Mouse (Mus musculus): ENCODE results near the gene Ptpn3. TPM values are rescaled to one million over a fixed set of nuclear protein-coding genes. Genes with fewer than 3 reads are reported as not detected.

Ptpn3 gene
- polyA plus RNA-seq, 1 experiment from 2014 or later = 8.1 TPM

DNA sequence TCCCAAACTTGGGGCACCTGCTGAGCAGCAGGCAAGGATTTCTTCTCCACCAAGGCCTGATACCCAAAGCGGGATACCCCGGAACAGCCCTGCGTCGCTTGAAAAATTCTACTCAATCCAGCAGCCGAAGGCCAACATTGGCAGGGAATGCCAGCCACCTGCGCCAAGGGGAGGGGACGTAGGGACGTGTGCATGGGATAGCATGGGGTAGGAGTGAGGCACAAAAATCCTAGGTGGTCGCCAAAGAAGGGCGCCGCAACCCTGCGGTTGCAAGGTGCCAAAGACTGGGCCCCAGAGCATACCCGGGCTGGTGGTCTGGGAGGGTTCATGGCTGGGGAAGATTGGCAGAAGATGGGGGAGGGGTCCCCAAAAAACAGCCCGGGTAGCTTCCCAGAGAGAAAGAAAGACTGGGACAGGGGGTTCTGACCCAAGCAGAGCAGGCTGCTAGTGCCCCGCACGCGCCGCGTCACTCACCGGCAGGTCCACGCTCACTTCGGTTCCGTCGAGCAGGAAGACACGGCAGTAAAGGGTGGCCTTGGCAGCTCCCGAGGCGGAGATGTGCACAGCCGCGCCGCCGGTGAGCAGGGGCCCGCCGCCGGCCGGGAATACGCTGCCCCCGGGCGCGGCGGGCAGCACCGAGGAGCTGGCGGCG is 159.1 kb downstream of the Ptpn3 start:
- peak overlapping the region; percentile 47 for H3K4me3 ChIP-seq (ENCODE audit: low read depth, low read length)
- H3K27me3 ChIP-seq (ENCODE audit: control insufficient read depth, insufficient read depth, low read length) = peaks cover 8% of the 10 kb centered on the region; the same call in 1 of the 2 replicates
- H3K9me3 ChIP-seq (ENCODE audit: control insufficient read depth, low read depth, low read length) = no peaks in the 10 kb centered on the region
- 2% methylated on average over 40 of the region's 43 CpGs for WGBS
- peaks cover 14% of the 10 kb centered on the region for H3K4me1 ChIP-seq (ENCODE audit: control insufficient read depth, insufficient read depth, low read length)
- H3K4me2 ChIP-seq (replicated peaks; ENCODE audit: low read depth, low read length) = peak overlapping the region; percentile 89
- H3K36me3 ChIP-seq (ENCODE audit: control insufficient read depth, insufficient read depth, low read length) = no peaks in the 10 kb centered on the region
- no peak overlapping the region for H3K27ac ChIP-seq (ENCODE audit: low read length)
- ATAC-seq (ENCODE audit: insufficient number of reproducible peaks, insufficient read depth, low FRiP score, low read depth) = peak; percentile 3; the same call in 1 of the 2 replicates
- peak overlapping the region; percentile 53; the same call in 1 of the 2 replicates for H3K9ac ChIP-seq (replicated peaks; ENCODE audit: low read depth, low read length)

DNA sequence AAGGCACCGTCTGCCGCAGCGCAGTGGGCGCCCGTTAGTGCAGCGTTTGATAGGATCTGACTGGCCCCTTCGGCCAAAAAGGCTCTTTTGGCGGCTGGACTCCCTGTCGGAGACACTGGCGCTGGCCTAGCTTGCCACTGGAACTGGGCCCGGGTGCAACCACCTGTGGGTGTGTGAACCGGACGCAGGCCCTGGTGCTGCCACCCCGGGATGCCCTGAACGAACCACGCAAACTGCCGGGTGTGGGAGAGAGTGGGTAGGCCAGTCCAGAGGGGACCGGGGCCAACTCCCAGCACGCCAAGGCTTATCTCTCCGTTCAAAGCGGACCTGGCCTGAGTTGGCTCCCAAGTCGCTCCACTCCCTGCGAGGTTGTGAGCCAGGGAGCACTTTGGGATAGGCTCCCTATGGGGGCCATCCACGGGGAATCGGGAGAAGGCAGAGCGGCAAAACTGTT is 159.7 kb downstream of the Ptpn3 start:
- no peaks in the 10 kb centered on the region for H3K9me3 ChIP-seq (ENCODE audit: control insufficient read depth, low read depth, low read length)
- 10% methylated on average over 26 of the region's 26 CpGs for WGBS
- H3K4me1 ChIP-seq (ENCODE audit: control insufficient read depth, insufficient read depth, low read length) = peaks cover 14% of the 10 kb centered on the region
- H3K9ac ChIP-seq (replicated peaks; ENCODE audit: low read depth, low read length) = peak overlapping the region; percentile 53; the same call in 1 of the 2 replicates
- ATAC-seq (ENCODE audit: insufficient number of reproducible peaks, insufficient read depth, low FRiP score, low read depth) = no peak
- peak overlapping the region; percentile 47 for H3K4me3 ChIP-seq (ENCODE audit: low read depth, low read length)
- H3K27ac ChIP-seq (ENCODE audit: low read length) = no peak overlapping the region
- H3K27me3 ChIP-seq (ENCODE audit: control insufficient read depth, insufficient read depth, low read length) = peaks cover 8% of the 10 kb centered on the region; the same call in 1 of the 2 replicates
- no peaks in the 10 kb centered on the region for H3K36me3 ChIP-seq (ENCODE audit: control insufficient read depth, insufficient read depth, low read length)
- H3K4me2 ChIP-seq (replicated peaks; ENCODE audit: low read depth, low read length) = peak overlapping the region; percentile 89

DNA sequence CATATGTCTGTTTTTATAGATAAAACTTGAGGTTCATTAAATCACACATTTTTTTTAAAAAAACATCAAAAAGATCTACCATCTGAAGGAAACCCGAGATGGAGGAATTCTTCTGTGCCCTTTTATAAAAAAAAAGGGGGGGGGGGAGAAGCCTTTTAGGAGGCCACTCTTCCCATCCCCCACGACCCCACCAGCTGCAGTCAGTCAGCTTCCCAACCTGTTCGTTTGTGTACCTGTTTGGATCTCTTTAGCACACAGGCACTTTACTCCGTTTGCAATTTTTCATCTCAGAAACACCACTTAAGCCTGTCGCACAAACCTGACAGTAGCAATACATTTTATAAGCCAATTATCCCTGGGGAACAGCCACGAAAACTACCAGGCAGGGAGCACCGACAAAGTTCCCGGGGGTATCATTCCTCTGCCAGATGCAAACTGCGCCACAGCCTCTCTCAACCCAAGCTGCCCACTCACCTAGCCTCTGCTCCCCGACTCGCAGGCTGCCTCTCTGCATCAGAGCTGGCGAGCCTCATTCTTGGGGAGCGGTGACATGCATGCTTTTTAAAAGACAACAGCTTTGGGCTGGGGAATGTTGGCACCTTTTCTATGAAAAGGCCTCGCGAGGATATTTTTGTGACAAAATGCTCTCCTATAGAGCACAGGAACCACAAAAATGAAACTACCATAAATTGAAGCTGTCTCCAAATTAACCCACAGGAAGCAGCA is 160.5 kb downstream of the Ptpn3 start:
- no peak overlapping the region for H3K9ac ChIP-seq (replicated peaks; ENCODE audit: low read depth, low read length)
- peaks cover 8% of the 10 kb centered on the region; the same call in 1 of the 2 replicates for H3K27me3 ChIP-seq (ENCODE audit: control insufficient read depth, insufficient read depth, low read length)
- no peaks in the 10 kb centered on the region for H3K9me3 ChIP-seq (ENCODE audit: control insufficient read depth, low read depth, low read length)
- no peak for ATAC-seq (ENCODE audit: insufficient number of reproducible peaks, insufficient read depth, low FRiP score, low read depth)
- peak overlapping the region; percentile 89 for H3K4me2 ChIP-seq (replicated peaks; ENCODE audit: low read depth, low read length)
- H3K27ac ChIP-seq (ENCODE audit: low read length) = no peak overlapping the region
- peaks cover 14% of the 10 kb centered on the region for H3K4me1 ChIP-seq (ENCODE audit: control insufficient read depth, insufficient read depth, low read length)
- peak overlapping the region; percentile 47 for H3K4me3 ChIP-seq (ENCODE audit: low read depth, low read length)
- 18% methylated on average over 15 of the region's 15 CpGs for WGBS
- no peaks in the 10 kb centered on the region for H3K36me3 ChIP-seq (ENCODE audit: control insufficient read depth, insufficient read depth, low read length)

Other genes starting within 250 kb of the Ptpn3 start
- gene Epb41l4b, start 158.4 kb downstream of the Ptpn3 start, polyA plus RNA-seq (2014; fragmentation: Nextera tagmentation; extraction: Ambion mirVana) = 6.3 and 6.7 TPM in 2 replicates
- 5.9 and 7.0 TPM in 2 replicates for gene Palm2, start 132.4 kb upstream of the Ptpn3 start, polyA plus RNA-seq (2014; fragmentation: Nextera tagmentation; extraction: Ambion mirVana)

All from stomach, embryonic 14.5 days (tissue).